Mouse (Mus musculus): ENCODE data around the gene Uhrf2. TPM values are rescaled to one million over a fixed set of nuclear protein-coding genes. Genes with fewer than 3 reads are reported as not detected.

The Uhrf2 gene
- total and polyA plus RNA-seq, 3 experiments, result 29.0 to 71.4 (median 34.0) TPM

DNA sequence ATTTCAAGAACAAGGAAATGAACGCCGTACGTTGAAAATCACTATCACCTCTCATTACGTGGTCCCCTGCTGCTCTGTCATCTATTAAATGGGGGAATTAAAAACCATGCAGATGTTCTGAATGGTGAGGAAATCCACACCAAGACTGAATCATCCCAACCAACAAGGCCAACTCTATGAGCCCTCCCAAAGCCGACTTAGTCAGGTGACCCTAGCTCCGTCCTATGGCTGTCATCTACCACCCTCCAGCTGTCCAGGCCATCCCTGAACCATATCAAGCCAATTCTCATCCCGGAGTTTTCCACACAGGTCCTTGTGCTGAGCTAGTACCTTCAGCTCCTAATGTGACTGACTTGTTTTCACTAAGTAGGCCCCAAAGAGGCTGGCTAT is 95.4 kb downstream of the Uhrf2 start:
- no peak overlapping the region; the same call in 1 of the 2 replicates for H3K27ac ChIP-seq (ENCODE audit: insufficient read depth, low read depth)
- H3K79me2 ChIP-seq (replicated peaks; ENCODE audit: control insufficient read depth, extremely low read depth, insufficient read depth, poor library complexity, severe bottlenecking), result no peaks in the 10 kb centered on the region
- H3K9me3 ChIP-seq (replicated peaks; ENCODE audit: low read length), result no peaks in the 10 kb centered on the region
- H3K9ac ChIP-seq (ENCODE audit: insufficient read depth, low read depth), result no peak overlapping the region
- H3K36me3 ChIP-seq (replicated peaks in 1 of 2; ENCODE audit: control insufficient read depth in 1 of 2, insufficient read depth in 1 of 2, low read length in 1 of 2), result no peaks in the 10 kb centered on the region
- no peaks in the 10 kb centered on the region for H3K27me3 ChIP-seq (replicated peaks)
- in situ Hi-C loops (cut with MboI; ENCODE audit: low pct_ligation_motif_present, low pct_unique_long_range_greater_than_20kb, low sequenced_read_pairs), result loop anchor here (5.0 kb wide), 1 partner anchor 303 kb away; no protein-coding TSS in a partner anchor
- dilution Hi-C loops (cut with MboI; ENCODE audit: extremely low pct_ligation_motif_present, extremely low pct_unique_long_range_greater_than_20kb, low sequenced_read_pairs), result no loop called here
- TF ChIP-seq ETS1 (conservative IDR thresholded peaks at IDR 0.05; ENCODE audit: low read depth, low read length) (0 out of 2 replicates have a peak, but pooled peaks have one; percentile 1), RCOR1 (conservative IDR thresholded peaks at IDR 0.05; ENCODE audit: low read depth, low read length) (0 out of 2 replicates have a peak, but pooled peaks have one; percentile 35), MAZ (IDR thresholded peaks at IDR 0.05; ENCODE audit: low read depth, low read length) (peak; percentile 70; the same call in 1 of the 2 replicates), ELF1 (IDR thresholded peaks at IDR 0.05; ENCODE audit: low read depth, low read length) (0 out of 2 replicates have a peak, but pooled peaks have one; percentile 1), TCF12 (IDR thresholded peaks at IDR 0.05; ENCODE audit: low read depth, low read length) (0 out of 2 replicates have a peak, but pooled peaks have one; percentile 1), CHD2 (IDR thresholded peaks at IDR 0.05; ENCODE audit: low read length) (no peak), MYC (IDR thresholded peaks at IDR 0.05; ENCODE audit: low read depth, low read length) (0 out of 2 replicates have a peak, but pooled peaks have one; percentile 2), E2F4 (IDR thresholded peaks at IDR 0.05; ENCODE audit: insufficient replicate concordance, low read depth, low read length) (no peak), SIN3A (IDR thresholded peaks at IDR 0.05; ENCODE audit: low read length) (no peak; the same call in 1 of the 2 replicates)
- H3K4me1 ChIP-seq (ENCODE audit: control insufficient read depth in 1 of 2, insufficient read depth in 2 of 2), result peaks cover 7 to 11% of the 10 kb centered on the region in 2 experiments; a peak in 3 of 4 replicates
- no peak for DNase-seq (ENCODE audit: extremely low read depth)
- H3K4me2 ChIP-seq (ENCODE audit: insufficient read depth, low read depth, poor library complexity, severe bottlenecking), result peak overlapping the region; percentile 25; the same call in 1 of the 2 replicates
- H3K4me3 ChIP-seq (replicated peaks in 1 of 3; ENCODE audit: low read depth in 2 of 3, low read length in 2 of 3, poor library complexity in 1 of 3), result no peak overlapping the region

DNA sequence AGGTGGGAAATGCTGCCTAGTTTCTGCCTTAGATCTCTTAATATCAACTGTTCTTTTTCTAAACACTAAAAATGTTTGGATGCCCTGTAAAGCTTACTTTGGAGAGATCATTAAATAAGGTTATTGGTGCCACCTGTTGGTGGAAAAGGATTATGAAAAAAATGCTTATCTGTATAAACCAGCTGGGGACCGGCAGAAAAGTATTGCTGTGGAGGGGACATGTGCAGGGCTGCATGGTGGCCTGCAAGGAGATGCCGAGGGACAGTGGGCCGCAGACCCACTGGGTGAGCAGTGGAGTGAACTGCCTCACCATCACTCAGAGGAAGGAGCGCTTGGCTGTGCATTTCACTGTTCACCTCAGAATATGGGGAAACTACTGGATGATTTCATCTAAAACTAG is 97.9 kb downstream of the Uhrf2 start:
- Histone ChIP-seq H3K36me3 (replicated peaks in 1 of 2; ENCODE audit: control insufficient read depth in 1 of 2, insufficient read depth in 1 of 2, low read length in 1 of 2) (no peaks in the 10 kb centered on the region), H3K4me3 (replicated peaks in 1 of 3; ENCODE audit: low read depth in 2 of 3, low read length in 2 of 3, poor library complexity in 1 of 3) (no peak overlapping the region), H3K9ac (ENCODE audit: insufficient read depth, low read depth) (no peak overlapping the region), H3K4me2 (ENCODE audit: insufficient read depth, low read depth, poor library complexity, severe bottlenecking) (no peak overlapping the region), H3K9me3 (replicated peaks; ENCODE audit: low read length) (no peaks in the 10 kb centered on the region), H3K27ac (ENCODE audit: insufficient read depth, low read depth) (no peak overlapping the region), H3K79me2 (replicated peaks; ENCODE audit: control insufficient read depth, extremely low read depth, insufficient read depth, poor library complexity, severe bottlenecking) (no peaks in the 10 kb centered on the region), H3K27me3 (replicated peaks) (no peaks in the 10 kb centered on the region), H3K4me1 (ENCODE audit: control insufficient read depth in 1 of 2, insufficient read depth in 2 of 2) (peaks cover 7 to 11% of the 10 kb centered on the region in 2 experiments; a peak in 3 of 4 replicates)
- TF ChIP-seq ETS1 (conservative IDR thresholded peaks at IDR 0.05; ENCODE audit: low read depth, low read length) (no peak), CTCF (conservative IDR thresholded peaks at IDR 0.05 in 1 of 2, IDR thresholded peaks at IDR 0.05 in 1 of 2; ENCODE audit: low read depth in 2 of 2, low read length in 2 of 2) (peak in 1 of 2 experiments; percentile 72; a peak in 2 of 4 replicates), ZMIZ1 (IDR thresholded peaks at IDR 0.05; ENCODE audit: low read depth, low read length) (no peak), SIN3A (IDR thresholded peaks at IDR 0.05; ENCODE audit: low read length) (no peak), MAX (IDR thresholded peaks at IDR 0.05; ENCODE audit: low read length) (no peak), TBP (conservative IDR thresholded peaks at IDR 0.05; ENCODE audit: low read depth, low read length) (no peak), JUND (conservative IDR thresholded peaks at IDR 0.05; ENCODE audit: low read depth, low read length) (no peak), SMC3 (IDR thresholded peaks at IDR 0.05; ENCODE audit: low read depth, low read length) (peak; percentile 68), RCOR1 (conservative IDR thresholded peaks at IDR 0.05; ENCODE audit: low read depth, low read length) (no peak), RAD21 (IDR thresholded peaks at IDR 0.05; ENCODE audit: low read depth, low read length) (peak; percentile 79), POLR2AphosphoS2 (IDR thresholded peaks at IDR 0.05; ENCODE audit: low read depth, low read length) (no peak)
- peak; percentile 58 for DNase-seq (ENCODE audit: extremely low read depth)
- dilution Hi-C loops (cut with MboI; ENCODE audit: extremely low pct_ligation_motif_present, extremely low pct_unique_long_range_greater_than_20kb, low sequenced_read_pairs), result no loop called here
- in situ Hi-C loops (cut with MboI; ENCODE audit: low pct_ligation_motif_present, low pct_unique_long_range_greater_than_20kb, low sequenced_read_pairs), result loop anchor here (5.0 kb wide), 1 partner anchor 306 kb away; no protein-coding TSS in a partner anchor
